Mouse (Mus musculus) limb, embryonic 15.5 days (tissue): ENCODE results near the gene Eif3d. TPM values are rescaled to one million over a fixed set of nuclear protein-coding genes. Genes with fewer than 3 reads are reported as not detected.

Experiments
- ATAC-seq: fragments of 200-750 bp; cut with Nextera tagmentation; 2 replicates; pipeline ENCODE4 v1.8.0; 2017; ENCODE audit warnings: low read depth, moderate TSS enrichment; ENCODE audit not compliant: insufficient number of reproducible peaks, low FRiP score, low TSS enrichment
- H3K27ac ChIP-seq: fragments of 300-500 bp; sonication (generic); 2 replicates; pipeline ENCODE4 v1.5.1; 2015; ENCODE audit warnings: moderate library complexity, mild to moderate bottlenecking, inconsistent platforms
- H3K27me3 ChIP-seq: fragments of 300-500 bp; sonication (generic); 2 replicates; pipeline ENCODE4 v1.6.1; 2015; ENCODE audit warnings: inconsistent platforms
- H3K36me3 ChIP-seq: fragments of 300-500 bp; sonication (generic); 2 replicates; pipeline ENCODE4 v1.6.1; 2015; ENCODE audit warnings: inconsistent platforms
- H3K4me1 ChIP-seq: fragments of 300-500 bp; sonication (generic); 2 replicates; pipeline ENCODE4 v1.6.1; 2015; ENCODE audit warnings: inconsistent platforms
- H3K4me2 ChIP-seq: fragments of 300-500 bp; sonication (generic); 2 replicates; pipeline ENCODE4 v1.6.1; 2015; ENCODE audit warnings: mild to moderate bottlenecking, inconsistent platforms
- H3K4me3 ChIP-seq: fragments of 300-500 bp; sonication (generic); 2 replicates; pipeline ENCODE4 v1.5.1; 2015; ENCODE audit warnings: mild to moderate bottlenecking, inconsistent platforms
- H3K9ac ChIP-seq: fragments of 300-500 bp; sonication (generic); 2 replicates; pipeline ENCODE4 v1.6.1; 2015; ENCODE audit warnings: inconsistent platforms
- H3K9me3 ChIP-seq: fragments of 300-500 bp; sonication (generic); 2 replicates; pipeline ENCODE4 v1.6.1; 2016; ENCODE audit warnings: inconsistent platforms
- WGBS: fragments of 180-500 bp; shearing (Covaris S2); methylation state at CpG from one replicate; pipeline ENCODE4 v1.1.7; 2015; 5-methylcytosine and 5-hydroxymethylcytosine counted together
- polyA plus RNA-seq: library from polyadenylated mRNA; unstranded; fragments of >200 nt; fragmentation: Nextera tagmentation; extraction: Ambion mirVana; gene quantifications from 2 replicates; pipeline ENCODE4 v1.2.1, GENCODE M21; 2015

Gene Eif3d
- polyA plus RNA-seq, 1 experiment from 2014 or later = 181 TPM

DNA sequence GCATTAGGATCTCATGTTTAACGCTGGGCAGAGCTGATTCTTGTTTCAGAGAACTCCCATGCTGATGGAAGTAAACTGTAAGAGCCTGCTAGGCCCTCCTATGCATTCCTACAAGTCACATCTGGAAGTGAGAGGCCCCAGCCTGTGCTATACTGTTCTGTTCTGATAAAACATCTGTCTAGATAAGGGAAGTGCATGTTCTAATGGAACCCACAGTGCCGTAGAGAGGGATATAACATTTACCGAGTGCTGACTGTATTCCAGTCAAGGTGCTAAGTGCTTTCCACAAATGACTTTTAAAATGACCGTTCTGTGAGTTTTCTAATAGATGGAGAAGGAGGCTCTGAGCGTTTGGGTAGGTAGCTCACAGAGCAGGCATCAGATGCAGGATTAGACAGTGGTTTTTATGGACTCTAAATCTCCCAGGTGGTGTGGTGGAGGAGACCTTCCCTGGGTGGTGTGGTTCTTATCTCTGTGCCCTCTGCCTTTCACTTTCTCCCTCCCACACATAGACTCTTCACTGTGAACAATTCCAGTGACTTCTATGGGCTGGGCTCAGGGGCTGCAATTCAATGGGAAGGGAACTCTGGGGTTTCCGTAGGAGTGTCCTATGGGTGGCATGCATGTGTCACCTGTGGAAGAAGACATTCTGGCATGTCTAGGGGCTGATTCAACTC, 3.7 kb upstream of the Eif3d start:
- peaks cover 6% of the 10 kb centered on the region for H3K4me1 ChIP-seq
- peaks cover under 1% of the 10 kb centered on the region; the same call in 1 of the 2 replicates for H3K27me3 ChIP-seq
- no peak for ATAC-seq
- H3K4me3 ChIP-seq = no peak overlapping the region
- 63% methylated on average over 6 of the region's 6 CpGs for WGBS
- no peaks in the 10 kb centered on the region for H3K36me3 ChIP-seq
- no peak overlapping the region for H3K4me2 ChIP-seq
- H3K9ac ChIP-seq = no peak overlapping the region
- H3K9me3 ChIP-seq = no peaks in the 10 kb centered on the region
- no peak overlapping the region for H3K27ac ChIP-seq

DNA sequence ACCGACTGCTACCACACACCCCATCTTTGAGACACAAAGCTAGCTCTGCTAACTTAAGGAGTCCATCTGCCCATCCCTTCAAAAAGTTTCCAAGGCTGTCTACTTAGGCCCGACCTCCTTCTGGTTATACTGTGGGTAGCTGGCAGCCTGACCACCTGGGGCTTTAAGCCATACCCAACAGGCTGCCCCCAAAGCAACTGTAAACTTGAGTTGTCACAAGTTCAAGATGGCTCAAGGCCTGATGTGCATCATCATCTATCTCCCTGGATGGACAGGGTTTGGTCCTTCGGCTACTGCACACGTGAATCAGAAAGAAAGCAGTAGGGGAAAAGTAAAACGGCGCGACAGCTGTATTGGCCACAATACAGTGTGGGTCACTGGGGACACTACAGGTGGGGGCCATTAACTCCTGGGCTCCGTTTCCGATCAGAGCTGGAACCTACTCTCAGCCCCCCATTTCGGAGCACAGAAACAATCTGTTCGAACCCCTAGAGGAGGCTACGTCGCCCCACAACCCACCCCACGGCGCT, 608 bp downstream of the Eif3d start:
- Histone ChIP-seq H3K4me1 (peaks cover 11% of the 10 kb centered on the region), H3K27me3 (no peaks in the 10 kb centered on the region), H3K9me3 (no peaks in the 10 kb centered on the region), H3K27ac (peak overlapping the region; percentile 98), H3K9ac (peak overlapping the region; percentile 97), H3K4me2 (peak overlapping the region; percentile 74), H3K36me3 (peaks cover 41% of the 10 kb centered on the region), H3K4me3 (peak overlapping the region; percentile 88)
- 2% methylated on average over 15 of the region's 15 CpGs for WGBS
- ATAC-seq = no peak; the same call in 1 of the 2 replicates

DNA sequence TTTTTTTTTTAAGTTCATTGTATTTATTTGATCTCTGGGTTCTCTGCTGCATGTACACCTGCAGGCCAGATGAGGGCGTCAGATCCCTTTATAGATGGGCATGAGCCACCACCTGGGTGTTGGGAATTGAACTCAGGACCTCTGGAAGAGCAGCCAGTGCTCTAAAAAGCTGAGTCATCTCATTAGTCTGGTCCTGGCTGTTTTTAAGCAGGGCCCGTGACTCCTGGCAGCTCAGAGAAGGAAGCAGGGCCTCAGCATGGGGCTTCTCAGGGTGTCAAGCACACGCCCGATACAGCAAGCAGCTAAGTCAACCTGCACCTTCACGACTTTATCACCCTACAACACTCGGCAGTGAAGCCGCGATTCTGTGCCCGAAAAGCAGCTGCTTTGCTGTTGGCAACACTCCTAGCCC, 5.5 kb downstream of the Eif3d start:
- Histone ChIP-seq H3K36me3 (peaks cover 90% of the 10 kb centered on the region), H3K4me3 (no peak overlapping the region), H3K9me3 (no peaks in the 10 kb centered on the region), H3K4me1 (peaks cover 11% of the 10 kb centered on the region), H3K4me2 (no peak overlapping the region), H3K27ac (no peak overlapping the region), H3K9ac (no peak overlapping the region), H3K27me3 (no peaks in the 10 kb centered on the region)
- 80% methylated on average over 9 of the region's 9 CpGs for WGBS
- no peak for ATAC-seq

DNA sequence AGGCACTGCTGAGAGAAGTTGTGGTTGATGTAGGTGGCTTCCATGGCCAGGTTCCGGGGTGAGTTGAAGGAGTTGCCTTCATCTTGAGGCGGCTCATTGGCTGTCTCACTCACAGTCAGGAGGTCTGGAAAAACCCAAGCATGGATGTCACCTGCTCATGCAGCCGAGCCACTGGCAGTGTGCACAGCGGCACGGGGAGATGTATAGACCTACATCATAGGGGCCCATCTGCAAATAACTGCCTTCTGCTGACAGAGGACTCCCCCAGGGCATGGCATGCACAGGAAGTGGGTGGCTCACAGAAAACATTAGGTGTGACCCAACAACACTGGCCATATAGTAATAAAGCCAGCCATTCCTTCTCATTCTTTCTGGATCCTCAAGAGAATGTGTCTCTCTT, 8.2 kb downstream of the Eif3d start:
- H3K9ac ChIP-seq = no peak overlapping the region
- H3K4me2 ChIP-seq = no peak overlapping the region
- no peaks in the 10 kb centered on the region for H3K9me3 ChIP-seq
- WGBS = 94% methylated on average over 5 of the region's 5 CpGs
- H3K4me3 ChIP-seq = no peak overlapping the region
- ATAC-seq = no peak
- 0 out of 2 replicates have a peak, but pooled peaks cover 1% of the 10 kb centered on the region for H3K4me1 ChIP-seq
- no peaks in the 10 kb centered on the region for H3K27me3 ChIP-seq
- H3K27ac ChIP-seq = no peak overlapping the region
- peaks cover 90% of the 10 kb centered on the region for H3K36me3 ChIP-seq

DNA sequence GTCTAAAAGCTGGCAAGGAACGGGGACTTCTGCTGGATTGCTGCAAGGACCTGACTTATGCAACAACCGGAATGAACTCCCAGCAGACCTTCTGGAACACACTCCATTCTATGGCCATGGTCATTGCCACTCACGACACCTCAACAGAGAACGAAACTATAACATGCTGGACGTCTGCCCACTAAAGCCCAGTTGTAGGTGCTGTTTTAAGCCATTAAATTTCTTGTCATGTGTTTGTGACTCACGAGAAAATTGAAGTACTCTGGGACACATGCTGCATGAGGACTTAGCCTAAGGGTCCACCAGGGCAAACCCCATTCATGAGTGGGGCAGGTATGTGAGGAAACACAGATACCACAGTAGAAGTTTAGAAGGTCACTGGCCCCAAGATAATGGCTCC, 9.9 kb downstream of the Eif3d start:
- Histone ChIP-seq H3K27me3 (peaks cover 10% of the 10 kb centered on the region), H3K4me1 (peaks cover 19% of the 10 kb centered on the region), H3K9ac (no peak overlapping the region), H3K27ac (no peak overlapping the region), H3K9me3 (no peaks in the 10 kb centered on the region), H3K4me2 (no peak overlapping the region), H3K4me3 (no peak overlapping the region), H3K36me3 (peaks cover 73% of the 10 kb centered on the region)
- 87% methylated on average over 6 of the region's 6 CpGs for WGBS
- no peak for ATAC-seq

GRCm38 (mm10) chr15:77958071-77958470, 12.5 kb downstream of the Eif3d start:
- H3K4me1 ChIP-seq = peaks cover 23% of the 10 kb centered on the region

DNA sequence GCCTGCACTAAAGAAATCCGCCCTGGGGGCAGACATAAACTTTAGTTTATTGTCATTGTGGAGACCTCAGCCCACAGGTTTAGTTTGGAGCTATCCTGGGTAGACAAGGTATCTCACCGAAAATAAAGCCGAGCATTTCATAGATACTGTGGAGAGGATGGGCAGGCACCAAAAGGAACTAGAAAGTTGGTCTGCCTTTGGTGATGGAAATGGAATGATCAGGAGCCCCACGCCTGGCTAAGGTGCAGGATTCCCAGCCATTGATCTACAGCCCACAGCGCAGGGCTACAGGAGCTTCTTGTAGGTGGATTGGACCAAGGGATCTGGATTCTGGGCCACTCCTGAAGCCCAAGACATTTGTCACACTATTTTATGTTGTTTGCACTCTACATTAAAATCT, 13.0 kb downstream of the Eif3d start:
- H3K27me3 ChIP-seq = peaks cover 15% of the 10 kb centered on the region
- H3K27ac ChIP-seq = no peak overlapping the region
- no peaks in the 10 kb centered on the region for H3K9me3 ChIP-seq
- 33% methylated on average over 5 of the region's 5 CpGs for WGBS
- no peak overlapping the region for H3K9ac ChIP-seq
- peaks cover 23% of the 10 kb centered on the region for H3K4me1 ChIP-seq
- peaks cover 42% of the 10 kb centered on the region for H3K36me3 ChIP-seq
- H3K4me2 ChIP-seq = no peak overlapping the region
- no peak for ATAC-seq
- no peak overlapping the region for H3K4me3 ChIP-seq

More at GRCm38 (mm10) chr15:77958071-77958470, 12.5 kb downstream of the Eif3d start:
- Histone ChIP-seq H3K4me3 (no peak overlapping the region), H3K27me3 (peaks cover 15% of the 10 kb centered on the region), H3K9ac (no peak overlapping the region), H3K27ac (no peak overlapping the region), H3K36me3 (peaks cover 47% of the 10 kb centered on the region), H3K4me2 (no peak overlapping the region), H3K9me3 (no peaks in the 10 kb centered on the region)
- 44% methylated on average over 3 of the region's 3 CpGs for WGBS
- no peak for ATAC-seq

DNA sequence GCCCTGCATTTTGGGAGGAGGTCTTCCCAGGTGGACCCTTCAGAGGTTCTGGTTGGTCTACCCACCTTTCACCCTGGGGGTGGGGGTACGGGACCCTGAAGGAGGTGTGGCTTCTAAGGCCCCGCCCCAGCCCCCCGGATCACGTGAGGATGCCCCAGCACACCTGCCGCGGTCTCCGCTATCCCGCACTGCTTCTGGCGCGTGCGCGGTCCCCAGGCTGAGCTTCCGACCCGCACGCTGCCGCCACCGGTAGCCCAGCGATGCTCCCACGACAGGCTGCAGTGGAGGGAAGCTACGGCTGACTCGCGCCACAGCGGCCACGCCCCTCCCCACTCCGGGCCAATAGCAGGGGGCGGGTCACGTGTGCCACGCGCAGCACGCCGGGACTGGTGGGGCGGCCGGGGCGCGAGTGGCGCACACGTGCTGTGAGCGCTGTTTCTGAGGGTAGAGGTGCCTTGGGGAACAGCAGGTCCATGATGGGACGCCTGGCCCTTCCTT, 14.2 kb downstream of the Eif3d start, which contains the start of gene Foxred2:
Gene Foxred2 (minus strand): TSS at position 319 of the 498 bp plus-strand sequence.
- Histone ChIP-seq H3K4me2 (peak within 1 kb of the TSS; percentile 84), H3K27ac (no peak within 1 kb of the TSS), H3K36me3 (peaks cover 31% of the 10 kb centered on the region), H3K27me3 (peaks cover 15% of the 10 kb centered on the region), H3K4me1 (peaks cover 23% of the 10 kb centered on the region), H3K9ac (peak within 1 kb of the TSS; percentile 28; the same call in 1 of the 2 replicates), H3K9me3 (no peaks in the 10 kb centered on the region), H3K4me3 (peak within 1 kb of the TSS; percentile 59)
- under 1% methylated on average over 39 of the region's 39 CpGs for WGBS
- ATAC-seq = peak; percentile 81

GRCm38 (mm10) chr15:77955440-77956403, 14.9 kb downstream of the Eif3d start:
- ATAC-seq = 0 out of 2 replicates have a peak, but pooled peaks have one; percentile 11
- no peaks in the 10 kb centered on the region for H3K9me3 ChIP-seq
- peak overlapping the region; percentile 26; the same call in 1 of the 2 replicates for H3K9ac ChIP-seq
- H3K36me3 ChIP-seq = peaks cover 23% of the 10 kb centered on the region
- H3K27ac ChIP-seq = no peak overlapping the region
- H3K4me3 ChIP-seq = peak overlapping the region; percentile 59
- H3K4me2 ChIP-seq = peak overlapping the region; percentile 84
- H3K27me3 ChIP-seq = peaks cover 15% of the 10 kb centered on the region
- 7% methylated on average over 52 of the region's 52 CpGs for WGBS
- peaks cover 23% of the 10 kb centered on the region for H3K4me1 ChIP-seq

DNA sequence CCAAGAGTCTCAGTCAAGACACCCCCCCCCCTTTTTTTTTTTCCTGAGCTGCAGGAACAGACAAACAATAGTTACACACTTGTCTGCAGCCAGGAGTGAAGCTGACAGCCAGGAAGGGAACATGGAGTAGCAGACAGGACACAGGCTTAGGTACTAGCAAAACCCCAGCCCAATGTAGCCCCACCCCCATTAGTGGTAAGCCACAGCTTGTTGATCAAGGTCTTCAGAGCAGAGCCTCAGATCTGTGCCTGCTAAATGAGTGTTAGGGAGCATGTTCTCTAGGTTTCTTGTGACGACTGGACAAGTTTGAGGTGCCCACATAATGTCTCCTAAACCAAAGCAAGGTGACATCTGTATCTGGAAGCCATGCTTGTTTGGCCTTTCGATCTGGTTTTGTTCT, 16.3 kb downstream of the Eif3d start:
- no peak for ATAC-seq
- WGBS = 87% methylated on average over 2 of the region's 2 CpGs
- Histone ChIP-seq H3K27me3 (peaks cover 15% of the 10 kb centered on the region), H3K4me3 (no peak overlapping the region), H3K4me2 (no peak overlapping the region), H3K27ac (no peak overlapping the region), H3K9ac (no peak overlapping the region), H3K4me1 (peaks cover 23% of the 10 kb centered on the region), H3K9me3 (no peaks in the 10 kb centered on the region), H3K36me3 (peaks cover 10% of the 10 kb centered on the region)

DNA sequence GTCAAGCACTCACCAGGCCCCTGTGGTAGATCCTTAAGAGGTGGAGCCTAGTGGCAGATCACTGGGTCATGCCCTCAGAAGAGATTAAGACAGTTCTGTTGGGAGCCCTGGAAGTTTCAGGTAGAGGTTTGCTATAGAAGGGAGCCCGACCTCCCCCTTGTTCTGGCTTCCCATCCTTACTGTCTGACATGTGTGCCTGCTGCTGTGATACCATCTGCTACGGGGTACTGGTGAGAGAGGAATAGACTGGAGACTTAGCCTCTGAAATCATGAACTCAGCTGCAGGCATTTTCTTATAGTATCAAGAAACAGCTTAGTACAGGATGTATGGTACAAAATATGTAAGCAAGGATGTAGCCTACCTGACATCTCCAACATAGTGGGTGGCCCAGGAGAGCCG, 17.7 kb downstream of the Eif3d start:
- H3K9me3 ChIP-seq = no peaks in the 10 kb centered on the region
- no peak overlapping the region for H3K4me3 ChIP-seq
- WGBS = 90% methylated on average over 3 of the region's 3 CpGs
- no peak overlapping the region for H3K4me2 ChIP-seq
- peaks cover 15% of the 10 kb centered on the region for H3K27me3 ChIP-seq
- no peaks in the 10 kb centered on the region for H3K36me3 ChIP-seq
- no peak for ATAC-seq
- H3K4me1 ChIP-seq = peaks cover 23% of the 10 kb centered on the region
- no peak overlapping the region for H3K27ac ChIP-seq
- H3K9ac ChIP-seq = no peak overlapping the region
